Mouse (Mus musculus): ENCODE results near the gene Art4.
"Not testable (repeated sequence)": the region's sequence is repeated elsewhere in the genome, so short reads cannot be mapped to it uniquely, and the experiment has no call there.

The Art4 gene

GRCm38 (mm10) chr6:136857186-136857872 lies at the start of gene Art4:
Gene Art4, minus strand, starts transcription at chr6:136857733.
- DNase-seq (ENCODE audit: low spot score): no peak

- DNase-seq (ENCODE audit: low spot score): no peak
Measured at GRCm38 (mm10) chr6:136906937-136907293, 49.4 kb upstream of the Art4 start.

- no peak for DNase-seq (ENCODE audit: low spot score)
Measured at GRCm38 (mm10) chr6:136906283-136906936, 48.9 kb upstream of the Art4 start.

- no peak for DNase-seq (ENCODE audit: low spot score)
Measured at GRCm38 (mm10) chr6:136903885-136904470, 46.4 kb upstream of the Art4 start.

- DNase-seq (ENCODE audit: low spot score): no peak
Measured at GRCm38 (mm10) chr6:136902527-136902926, 45.0 kb upstream of the Art4 start.

- DNase-seq (ENCODE audit: low spot score): no peak
Measured at GRCm38 (mm10) chr6:136901010-136901409, 43.5 kb upstream of the Art4 start.

- DNase-seq (ENCODE audit: low spot score): no peak
Measured at GRCm38 (mm10) chr6:136900369-136901009, 43.0 kb upstream of the Art4 start.

DNA sequence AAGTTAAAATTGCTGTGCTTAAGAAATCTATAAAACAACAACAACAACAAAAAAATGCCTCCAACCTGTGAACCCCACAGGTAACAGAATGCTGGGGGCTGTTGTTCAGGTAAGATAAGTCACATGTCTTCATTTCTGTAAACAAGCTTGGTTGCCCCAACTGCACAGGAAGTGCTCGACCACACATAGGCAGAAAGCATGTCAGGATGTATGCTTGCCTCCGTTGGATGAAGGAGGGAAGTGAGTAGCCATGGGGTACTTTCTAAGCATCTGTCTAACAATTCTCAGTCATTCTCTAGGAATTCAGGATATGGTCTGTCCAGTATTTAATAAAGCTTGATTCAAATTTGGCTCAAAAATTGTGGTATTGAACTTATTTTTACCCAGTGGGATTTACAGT lies 41.4 kb upstream of the Art4 start:
- DNase-seq (ENCODE audit: low spot score): no peak

- DNase-seq (ENCODE audit: low spot score): no peak
Measured at GRCm38 (mm10) chr6:136898222-136898621, 40.7 kb upstream of the Art4 start.

DNA sequence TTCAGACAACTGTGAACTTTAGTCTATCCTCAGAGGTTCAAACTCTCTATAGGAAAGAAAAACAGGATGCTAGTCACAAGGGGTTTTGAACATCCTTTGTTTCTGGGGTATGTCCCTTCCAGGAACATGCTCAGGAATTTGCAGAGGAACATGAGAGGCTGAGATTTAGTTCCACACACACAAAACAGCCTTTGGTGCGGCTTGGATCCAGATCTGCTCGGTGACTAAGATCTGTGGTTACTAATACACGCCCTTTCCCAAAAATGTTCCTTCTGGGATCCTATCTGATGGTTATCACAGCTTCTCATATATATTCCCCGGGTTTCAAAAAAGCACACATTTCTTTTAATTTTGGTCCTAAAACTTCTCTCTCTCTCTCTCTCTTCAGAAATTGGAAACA lies 40.3 kb upstream of the Art4 start:
- no peak for DNase-seq (ENCODE audit: low spot score)

DNA sequence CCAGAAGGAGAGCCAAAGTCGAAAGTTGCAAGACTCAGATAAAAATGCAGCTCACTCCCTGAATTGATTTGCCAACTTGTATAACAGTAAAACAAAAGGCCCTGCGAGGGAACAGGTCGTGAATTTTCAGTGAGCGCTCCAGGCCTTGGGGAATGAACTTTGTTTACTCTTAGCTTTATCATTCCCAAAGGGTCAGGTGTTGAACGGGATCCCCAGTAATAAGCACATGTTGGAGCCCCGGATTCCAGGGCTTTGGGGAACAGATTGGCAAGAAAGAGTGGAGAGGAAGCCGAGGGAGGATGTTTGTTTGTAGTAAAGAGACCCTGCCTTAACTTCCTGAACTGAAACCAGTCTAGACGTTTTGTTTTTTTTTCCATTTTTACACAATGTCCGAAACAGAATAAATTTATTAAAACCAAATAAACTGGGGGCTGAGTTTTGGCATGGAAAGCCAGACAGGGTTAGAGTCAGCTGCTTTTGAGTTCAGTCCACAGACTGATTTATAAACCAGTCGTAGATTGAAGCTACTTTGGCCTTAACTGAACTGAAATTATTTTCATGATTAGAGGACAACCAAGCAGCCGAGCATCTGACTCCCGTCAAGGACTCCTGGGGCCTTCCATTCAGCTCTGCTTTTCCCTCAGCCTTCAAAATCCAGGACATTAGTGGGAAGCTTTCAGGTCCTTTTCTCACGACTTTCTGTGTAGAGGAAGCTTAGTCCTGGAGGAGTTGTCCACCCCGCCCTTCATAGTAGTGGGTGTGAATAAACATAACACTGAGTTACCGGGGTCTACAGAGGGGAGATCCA lies 37.2 kb upstream of the Art4 start:
- no peak for DNase-seq (ENCODE audit: low spot score)

DNA sequence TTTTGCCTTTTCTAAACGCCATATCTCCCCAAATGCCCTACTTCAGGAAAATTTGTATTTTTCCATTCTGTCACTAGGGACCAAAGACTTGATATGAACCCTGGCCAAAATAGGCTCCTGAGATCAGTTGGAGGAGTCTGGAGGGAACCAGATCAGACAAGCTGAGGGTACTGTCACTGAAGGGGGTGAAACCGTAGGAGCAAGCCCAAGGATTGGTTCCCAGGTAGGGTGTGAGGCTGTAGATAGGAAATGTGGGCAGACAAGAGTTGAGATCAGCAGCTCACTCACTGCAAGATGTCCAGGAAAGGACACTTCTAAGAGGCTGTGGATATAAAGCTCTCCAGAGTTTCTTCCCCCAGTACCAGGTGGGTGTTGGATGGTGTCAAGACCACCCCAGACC lies 34.5 kb upstream of the Art4 start:
- DNase-seq (ENCODE audit: low spot score): no peak

DNA sequence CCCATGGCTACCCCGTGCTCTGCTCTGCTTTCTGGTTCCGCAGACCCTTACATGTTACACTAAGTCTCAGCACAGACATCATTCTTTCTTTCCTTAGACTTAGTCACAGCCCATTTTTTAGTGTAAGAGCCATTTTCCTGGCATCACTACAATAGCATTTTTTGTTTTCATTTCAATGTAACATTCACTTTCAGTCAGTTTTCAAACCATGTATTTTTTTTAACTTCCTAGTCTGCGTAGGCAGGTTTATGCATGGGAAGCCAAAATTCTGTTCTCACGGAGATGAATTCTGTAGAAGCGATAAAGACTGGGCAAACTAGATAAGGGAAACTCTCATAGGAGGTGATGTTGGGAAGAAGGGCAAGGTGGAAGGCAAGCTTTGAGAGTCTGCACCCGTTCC lies 32.0 kb upstream of the Art4 start:
- no peak for DNase-seq (ENCODE audit: low spot score)

DNA sequence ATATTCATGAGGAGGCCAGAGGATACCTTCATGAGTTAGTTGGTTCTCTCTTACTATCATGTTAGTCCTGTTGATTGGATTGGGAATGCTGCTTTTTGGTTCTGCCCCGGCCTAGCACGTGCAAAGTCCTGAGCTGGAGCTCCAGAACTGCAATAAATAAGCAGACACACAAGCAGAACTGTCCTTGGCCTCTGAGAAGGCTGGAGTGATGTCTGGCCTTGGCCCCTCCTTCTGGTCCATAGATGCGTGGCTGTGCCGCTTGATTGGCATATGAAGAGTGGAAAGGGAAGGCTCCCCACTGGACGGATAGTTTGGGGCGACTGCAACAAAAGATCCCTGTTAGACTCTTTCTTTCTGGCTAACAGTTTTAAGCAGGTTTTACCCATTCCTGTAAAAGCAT lies 31.5 kb upstream of the Art4 start:
- DNase-seq (ENCODE audit: low spot score): no peak

- DNase-seq (ENCODE audit: low spot score): no peak
Measured at GRCm38 (mm10) chr6:136887854-136888253, 30.3 kb upstream of the Art4 start.

DNA sequence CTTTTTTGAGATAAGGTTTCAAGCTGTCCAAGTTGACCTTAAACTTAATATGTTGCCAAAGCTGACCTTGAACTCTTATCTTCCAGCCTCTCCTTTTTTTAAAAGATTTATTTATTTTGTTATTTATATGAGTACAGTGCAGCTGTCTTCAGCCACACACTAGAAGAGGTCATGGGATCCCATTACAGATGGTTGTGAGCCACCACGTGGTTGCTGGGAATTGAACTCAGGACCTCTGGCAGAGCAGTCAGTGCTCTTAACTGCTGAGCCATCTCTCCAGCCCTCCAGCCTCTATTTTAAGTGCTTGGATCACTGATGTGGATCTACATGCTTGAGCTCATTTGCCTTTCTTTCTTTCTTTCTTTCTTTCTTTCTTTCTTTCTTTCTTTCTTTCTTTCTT lies 27.2 kb upstream of the Art4 start:
- not testable (repeated sequence) for DNase-seq (ENCODE audit: low spot score)

- DNase-seq (ENCODE audit: low spot score): no peak
Measured at GRCm38 (mm10) chr6:136883961-136884360, 26.4 kb upstream of the Art4 start.

GRCm38 (mm10) chr6:136883431-136883915 lies 25.9 kb upstream of the Art4 start:
- DNase-seq (ENCODE audit: low spot score): no peak

GRCm38 (mm10) chr6:136881678-136882077 lies 24.1 kb upstream of the Art4 start:
- DNase-seq (ENCODE audit: low spot score): no peak

DNA sequence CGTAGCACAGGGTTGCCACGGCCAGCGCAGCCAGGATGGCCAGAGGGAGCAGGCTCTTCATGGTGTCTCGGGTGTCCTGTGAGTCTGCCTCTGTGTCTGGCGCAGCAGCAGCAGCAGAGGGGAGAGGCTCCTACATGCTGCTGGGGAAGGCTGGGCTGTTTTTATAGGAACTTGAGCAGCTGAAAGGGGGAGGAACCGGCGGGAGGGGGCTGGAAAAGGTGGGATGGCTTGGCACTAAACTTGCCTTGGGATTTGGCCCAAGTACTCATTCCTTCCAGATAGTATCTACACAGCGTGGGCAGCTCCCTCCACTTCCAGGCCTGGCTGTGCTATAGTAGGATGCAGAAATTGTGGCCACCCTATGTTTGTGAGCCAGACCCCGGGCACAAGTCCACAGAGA lies 18.1 kb upstream of the Art4 start, which contains the start of gene Mgp:
TSS of gene Mgp (minus strand) at position 154 of the 400 bp plus-strand sequence.
- no peak for DNase-seq (ENCODE audit: low spot score)

- DNase-seq (ENCODE audit: low spot score): no peak
Measured at GRCm38 (mm10) chr6:136874599-136874998, 17.1 kb upstream of the Art4 start.

GRCm38 (mm10) chr6:136868921-136869320 lies 11.4 kb upstream of the Art4 start:
- no peak for DNase-seq (ENCODE audit: low spot score)
